Comparison of ENCODE assay signal across 14 mouse cellular contexts in genomic region chr5:66612964-66613363, GRCm38 (mm10). TPM values are rescaled to one million over a fixed set of nuclear protein-coding genes. Genes with fewer than 3 reads are reported as not detected.
A peak's percentile ranks its signal among the peaks of the same experiment; 100 is the strongest.
DNase-seq lines count a peak whose midpoint lies in the region; ATAC-seq lines count a peak whose summit lies in the region.
"Had no signal": no experiment of that assay in that cellular context is flagged by ENCODE, and none has a peak within 500 bp of the region (broad histone marks: within the 10 kb centered on the region; RNA-seq: fewer than 3 reads in every experiment).

No protein-coding gene starts in this region.

- no peak overlapping the region for H3K4me2 ChIP-seq in kidney, embryonic 14.5 days (replicated peaks; ENCODE audit: low read depth, low read length)
- H3K4me2 ChIP-seq: embryonic facial prominence, embryonic 13.5 days; heart, embryonic 15.5 days; liver, embryonic 15.5 days had no signal

- intact Hi-C loops in gastrocnemius, postnatal 36 days (cut with DNase I) = loop anchor here (10.0 kb wide), 1 partner anchor 338 kb away; no protein-coding TSS in a partner anchor

- H3K4me1 ChIP-seq in kidney, embryonic 14.5 days (ENCODE audit: control insufficient read depth, insufficient read depth, low read length) = peaks cover 52% of the 10 kb centered on the region

- ATAC-seq in kidney, embryonic 14.5 days (ENCODE audit: low FRiP score, low TSS enrichment) = no peak

- peak overlapping the region; percentile 3; the same call in 1 of the 2 replicates for H3K27ac ChIP-seq in kidney, embryonic 14.5 days (ENCODE audit: low read depth, low read length)
- H3K27ac ChIP-seq: embryonic facial prominence, embryonic 13.5 days; liver, embryonic 15.5 days; stomach, postnatal 0 days had no signal

- peak; percentile 23 for DNase-seq in gastrocnemius, adult 18-20 months (ENCODE audit: low spot score)
- no peak for DNase-seq in gastrocnemius, postnatal 36 days
- DNase-seq in kidney, postnatal 10 days = no peak
- DNase-seq in NIH3T3 (ENCODE audit: low read depth) = peak; percentile 58
- peak; percentile 27 to 44 for DNase-seq in cerebellum, postnatal 36 days
- DNase-seq in embryo, embryonic 10.5 days (ENCODE audit: low spot score) = no peak
- DNase-seq in yolk sac, embryonic 10.5 days (ENCODE audit: low spot score) = no peak
- DNase-seq: kidney, postnatal 36 days had no signal

- no peaks in the 10 kb centered on the region for H3K27me3 ChIP-seq in kidney, embryonic 14.5 days (ENCODE audit: control insufficient read depth, insufficient read depth, low read length)
- H3K27me3 ChIP-seq: CH12.LX; embryonic facial prominence, embryonic 13.5 days; heart, embryonic 15.5 days had no signal

- no peak overlapping the region for H3K4me3 ChIP-seq in kidney, embryonic 14.5 days (ENCODE audit: low read length)
- H3K4me3 ChIP-seq: embryonic facial prominence, embryonic 13.5 days; heart, embryonic 15.5 days; liver, embryonic 15.5 days had no signal

- H3K9me3 ChIP-seq in kidney, embryonic 14.5 days (ENCODE audit: control insufficient read depth, low read length) = no peaks in the 10 kb centered on the region
- H3K9me3 ChIP-seq: embryonic facial prominence, embryonic 13.5 days; heart, embryonic 15.5 days; liver, embryonic 15.5 days had no signal

- no peaks in the 10 kb centered on the region for H3K36me3 ChIP-seq in kidney, embryonic 14.5 days (ENCODE audit: control insufficient read depth, insufficient read depth, low read length)
- H3K36me3 ChIP-seq: embryonic facial prominence, embryonic 13.5 days; heart, embryonic 15.5 days; liver, embryonic 15.5 days had no signal

- H3K9ac ChIP-seq in kidney, embryonic 14.5 days (ENCODE audit: low read depth, low read length) = no peak overlapping the region
- H3K9ac ChIP-seq: embryonic facial prominence, embryonic 13.5 days; heart, embryonic 15.5 days; liver, embryonic 15.5 days had no signal

- 58% methylated on average over 5 of the region's 5 CpGs for WGBS in kidney, embryonic 14.5 days

RNA-seq across cellular contexts. Expression of gene Apbb2, which starts 5.6 kb away (rescaled TPM):
- 10 to 100 TPM; 37.4 to 40.4 TPM for total RNA-seq in gastrocnemius, adult 18-20 months (2021)
- 10 to 100 TPM; 32.0 to 39.1 TPM for total RNA-seq in gastrocnemius, postnatal 36 days (2021)
- polyA plus RNA-seq in kidney, embryonic 14.5 days (2014; fragmentation: Nextera tagmentation; extraction: Ambion mirVana) = 39.3 and 55.9 TPM in 2 replicates

Comparison
In these comparisons a context has a peak if more than half of its experiments do, and no peak if none do; other contexts are left out.
1. DNase-seq: peak in gastrocnemius, adult 18-20 months (single experiment), NIH3T3 (single experiment) and cerebellum, postnatal 36 days (2 of 2); none in gastrocnemius, postnatal 36 days (0 of 2), kidney, postnatal 10 days (single experiment), embryo, embryonic 10.5 days (single experiment) and yolk sac, embryonic 10.5 days (single experiment).